Mouse (Mus musculus) stomach, embryonic 16.5 days (tissue): ENCODE measurements around the gene Gm3460. TPM values are rescaled to one million over a fixed set of nuclear protein-coding genes. Genes with fewer than 3 reads are reported as not detected.
"Not testable (repeated sequence)": the region's sequence is repeated elsewhere in the genome, so short reads cannot be mapped to it uniquely, and the experiment has no call there.

ENCODE experiments used
- ATAC-seq: fragments of 200-750 bp; cut with Nextera tagmentation; 2 replicates; pipeline ENCODE4 v1.8.0; 2017; ENCODE audit warnings: moderate number of reproducible peaks, moderate TSS enrichment; ENCODE audit not compliant: insufficient read depth, low FRiP score
- H3K27ac ChIP-seq: fragments of 300-500 bp; sonication (generic); 2 replicates; pipeline ENCODE4 v1.5.1; 2014; ENCODE audit warnings: low read length
- H3K27me3 ChIP-seq: fragments of 300-500 bp; sonication (generic); 2 replicates; pipeline ENCODE4 v1.6.1; 2014; ENCODE audit warnings: low read length, control low read depth, mixed read lengths; ENCODE audit not compliant: control insufficient read depth, insufficient read depth
- H3K36me3 ChIP-seq: fragments of 300-500 bp; sonication (generic); 2 replicates; pipeline ENCODE4 v1.6.1; 2014; ENCODE audit warnings: low read length; ENCODE audit not compliant: control insufficient read depth, insufficient read depth
- H3K4me1 ChIP-seq: fragments of 300-500 bp; sonication (generic); 2 replicates; pipeline ENCODE4 v1.6.1; 2014; ENCODE audit warnings: low read length, control low read depth, mixed read lengths; ENCODE audit not compliant: control insufficient read depth, insufficient read depth
- H3K4me2 ChIP-seq: fragments of 300-500 bp; sonication (generic); 2 replicates; pipeline ENCODE4 v1.6.1; 2014; ENCODE audit warnings: low read depth, low read length, mixed read lengths
- H3K4me3 ChIP-seq: fragments of 300-500 bp; sonication (generic); replicated peaks from 2 replicates; pipeline ENCODE4 v1.5.1; 2014; ENCODE audit warnings: mild to moderate bottlenecking, low read length
- H3K9ac ChIP-seq: fragments of 300-500 bp; sonication (generic); 2 replicates; pipeline ENCODE4 v1.6.1; 2014; ENCODE audit warnings: low read length
- H3K9me3 ChIP-seq: fragments of 300-500 bp; sonication (generic); replicated peaks from 2 replicates; pipeline ENCODE4 v1.6.1; 2016; ENCODE audit warnings: low read length, control low read depth; ENCODE audit not compliant: control insufficient read depth
- WGBS: fragments of 180-500 bp; shearing (Covaris S2); extraction: QIAGEN DNeasy Blood & Tissue Kit; methylation state at CpG from one replicate; pipeline ENCODE4 v1.1.7; 2014; 5-methylcytosine and 5-hydroxymethylcytosine counted together
- polyA plus RNA-seq: library from polyadenylated mRNA; unstranded; fragments of >200 nt; fragmentation: Nextera tagmentation; extraction: Ambion mirVana; gene quantifications from 2 replicates; pipeline ENCODE4 v1.2.1, GENCODE M21; 2015

Gene Gm3460
- polyA plus RNA-seq: not detected in 2 replicates

DNA sequence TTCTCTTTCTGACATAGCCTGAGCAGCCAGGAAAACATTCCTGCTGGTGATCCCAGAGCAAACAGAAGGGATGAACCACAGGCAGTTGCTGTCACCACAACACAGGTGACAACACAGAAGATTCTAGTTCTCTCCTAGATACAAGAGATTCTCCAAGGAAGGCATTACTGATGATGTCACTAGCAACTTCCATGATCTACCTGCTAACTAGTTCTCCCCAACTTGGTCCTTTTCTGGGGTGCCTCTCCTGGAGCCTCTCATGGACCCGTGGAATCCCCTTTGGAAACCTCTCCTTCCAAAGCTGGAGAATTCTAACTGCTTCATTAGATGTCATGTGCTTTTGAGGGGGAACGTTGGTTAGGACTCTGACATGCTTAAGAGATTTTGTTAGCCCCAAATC lies at the start of gene Gm3460:
Gm3460 (minus strand) TSS at position 101 of the 400 bp plus-strand sequence.
- not testable (repeated sequence) for ATAC-seq, H3K36me3 ChIP-seq, H3K9me3 ChIP-seq, H3K4me1 ChIP-seq, H3K4me2 ChIP-seq, H3K9ac ChIP-seq, H3K27ac ChIP-seq, H3K4me3 ChIP-seq, H3K27me3 ChIP-seq
- WGBS: 50% methylated on average over 1 of the region's 2 CpGs

DNA sequence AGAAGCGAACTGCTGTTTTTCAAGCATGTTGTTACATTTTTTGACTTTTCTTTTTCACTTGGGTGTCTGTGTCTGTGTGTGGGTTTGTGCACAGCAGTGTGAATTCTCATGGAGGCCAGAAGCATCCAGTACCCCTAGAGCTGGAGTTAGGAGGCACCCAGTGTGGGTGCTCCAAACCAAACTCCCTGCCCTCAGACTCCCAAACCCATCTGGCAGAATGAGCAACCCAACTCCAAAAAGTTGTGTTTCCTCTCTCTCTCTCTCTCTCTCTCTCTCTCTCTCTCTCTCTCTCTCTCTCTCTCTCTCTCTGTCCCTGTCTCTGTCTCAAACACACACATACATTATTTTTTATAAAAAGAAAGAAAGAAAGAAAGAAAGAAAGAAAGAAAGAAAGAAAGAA lies 15.8 kb downstream of the Gm3460 start:
- not testable (repeated sequence) for H3K27me3 ChIP-seq, ATAC-seq, H3K36me3 ChIP-seq, H3K4me2 ChIP-seq, H3K4me1 ChIP-seq, H3K27ac ChIP-seq, H3K9ac ChIP-seq, H3K4me3 ChIP-seq, H3K9me3 ChIP-seq
- WGBS: no CpG with 5 or more reads among the region's 1 CpGs

DNA sequence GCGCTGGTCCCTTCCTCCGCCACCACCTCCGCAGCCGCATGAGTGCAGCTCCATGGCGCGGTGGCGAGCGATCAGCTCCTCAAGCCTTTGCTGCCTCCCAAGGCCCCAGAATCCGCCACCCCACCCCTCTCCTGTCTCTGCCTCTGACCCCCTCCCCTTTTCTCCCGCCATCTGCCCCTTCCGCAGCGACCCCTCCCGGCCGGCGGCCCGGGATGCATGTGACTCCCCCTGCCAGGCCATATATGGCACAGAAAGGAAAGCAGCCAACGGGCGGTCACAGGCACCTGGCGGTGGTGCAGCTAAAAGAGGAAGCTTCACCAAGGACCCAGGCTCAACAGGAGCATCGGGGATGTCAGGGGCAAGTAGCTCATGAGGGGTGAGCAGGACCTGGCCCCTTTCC lies 17.2 kb downstream of the Gm3460 start:
- H3K27me3 ChIP-seq, H3K27ac ChIP-seq, H3K9me3 ChIP-seq, H3K36me3 ChIP-seq, H3K4me1 ChIP-seq, ATAC-seq: not testable (repeated sequence)
- WGBS: under 1% methylated on average over 16 of the region's 20 CpGs
- peak overlapping the region; percentile 50 for H3K9ac ChIP-seq
- H3K4me3 ChIP-seq: peak overlapping the region; percentile 37
- H3K4me2 ChIP-seq: peak overlapping the region; percentile 52

DNA sequence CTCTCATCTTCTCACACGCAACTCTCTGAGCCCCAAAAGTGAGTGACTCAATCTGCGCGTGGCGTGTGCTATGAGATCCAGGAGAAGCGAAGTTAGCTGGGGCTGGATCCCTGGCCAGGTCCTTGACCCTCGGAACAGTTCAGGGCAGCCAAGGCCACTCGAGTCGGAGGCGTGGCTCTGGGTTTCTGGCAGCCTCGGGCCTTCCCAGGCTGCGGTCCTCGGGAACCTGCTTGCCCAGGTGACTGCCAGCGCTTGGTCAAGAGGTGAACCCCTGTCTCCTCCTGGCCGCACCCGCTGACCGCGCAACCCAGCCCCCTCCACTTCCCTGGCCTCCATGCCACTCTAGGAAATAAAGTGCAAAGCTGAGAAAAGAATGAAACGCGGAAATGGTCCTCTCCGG lies 17.7 kb downstream of the Gm3460 start:
- 8% methylated on average over 20 of the region's 20 CpGs for WGBS
- H3K4me2 ChIP-seq: peak overlapping the region; percentile 52
- H3K27ac ChIP-seq, H3K9me3 ChIP-seq, ATAC-seq, H3K27me3 ChIP-seq, H3K9ac ChIP-seq, H3K4me1 ChIP-seq, H3K36me3 ChIP-seq: not testable (repeated sequence)
- H3K4me3 ChIP-seq: peak overlapping the region; percentile 37

DNA sequence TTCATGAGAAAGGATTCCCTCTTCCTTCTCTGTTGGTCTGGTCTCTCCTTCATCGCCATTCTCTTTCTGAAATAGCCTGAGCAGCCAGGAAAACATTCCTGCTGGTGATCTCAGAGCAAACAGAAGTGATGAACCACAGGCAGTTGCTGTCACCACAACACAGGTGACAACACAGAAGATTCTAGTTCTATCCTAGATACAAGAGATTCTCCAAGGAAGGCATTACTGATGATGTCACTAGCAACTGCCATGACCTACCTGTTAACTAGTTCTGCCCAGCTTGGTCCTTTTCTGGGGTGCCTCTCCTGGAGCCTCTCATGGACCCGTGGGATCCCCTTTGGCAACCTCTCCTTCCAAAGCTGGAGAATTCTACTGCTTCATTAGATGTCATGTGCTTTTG lies 31.7 kb downstream of the Gm3460 start, which contains the start of gene Gm3629:
Gm3629 (minus strand) TSS at position 101 of the 400 bp plus-strand sequence.
- H3K4me1 ChIP-seq, H3K27ac ChIP-seq, H3K9ac ChIP-seq, H3K4me2 ChIP-seq, H3K36me3 ChIP-seq, H3K27me3 ChIP-seq, H3K4me3 ChIP-seq, H3K9me3 ChIP-seq, ATAC-seq: not testable (repeated sequence)
- 50% methylated on average over 1 of the region's 2 CpGs for WGBS

Other genes with a start within 250 kb of the Gm3460 start
- gene Gm16440, start 232.1 kb downstream of the Gm3460 start, polyA plus RNA-seq: not detected in 2 replicates
- 1.00 TPM in 1 of 2 replicates, not detected in the other for gene Gm3591, start 209.9 kb downstream of the Gm3460 start, polyA plus RNA-seq
- not detected in 2 replicates for gene Gm3594, start 177.8 kb downstream of the Gm3460 start, polyA plus RNA-seq
- gene Gm8356, start 85.1 kb downstream of the Gm3460 start, polyA plus RNA-seq: not detected in 2 replicates
- gene Gm3629, start 31.8 kb downstream of the Gm3460 start, polyA plus RNA-seq: not detected in 2 replicates
- gene Gm10251, start 61.8 kb upstream of the Gm3460 start, polyA plus RNA-seq: not detected in 2 replicates
- not detected in 2 replicates for gene Gm8050, start 97.8 kb upstream of the Gm3460 start, polyA plus RNA-seq
- 2.5 and 3.4 TPM in 2 replicates for gene Gm3636, start 119.9 kb upstream of the Gm3460 start, polyA plus RNA-seq
- not detected in 2 replicates for gene Gm8362, start 152.0 kb upstream of the Gm3460 start, polyA plus RNA-seq
- gene Gm3642, start 217.9 kb upstream of the Gm3460 start, polyA plus RNA-seq: not detected in 2 replicates